Mouse (Mus musculus): ENCODE results near the gene Ccdc47. TPM values are rescaled to one million over a fixed set of nuclear protein-coding genes. Genes with fewer than 3 reads are reported as not detected.

Ccdc47 gene
- polyA plus RNA-seq, 1 experiment, result 16.6 TPM

- Histone ChIP-seq H3K79me2 (ENCODE audit: control insufficient read depth, insufficient read depth) (peaks cover 16% of the 10 kb centered on the region), H3ac (ENCODE audit: control insufficient read depth, insufficient read length, low read depth) (no peak overlapping the region), H3K4me3 (ENCODE audit: insufficient read depth, poor library complexity, severe bottlenecking) (no peak overlapping the region), H3K79me3 (ENCODE audit: low read depth) (no peaks in the 10 kb centered on the region), H3K27me3 (ENCODE audit: control insufficient read depth, insufficient read depth, insufficient read length) (no peaks in the 10 kb centered on the region), H3K36me3 (ENCODE audit: control insufficient read depth, insufficient read depth) (peaks cover 37% of the 10 kb centered on the region)
- TF ChIP-seq FOSL1 (IDR thresholded peaks at IDR 0.05; ENCODE audit: insufficient read depth, low read length, poor library complexity, severe bottlenecking) (no peak), MYOD1 (IDR thresholded peaks at IDR 0.05; ENCODE audit: control insufficient read depth, insufficient read length, low read depth) (no peak), USF1 (IDR thresholded peaks at IDR 0.05; ENCODE audit: low read depth) (no peak), MAX (IDR thresholded peaks at IDR 0.05) (no peak), CEBPB (IDR thresholded peaks at IDR 0.05; ENCODE audit: low read depth) (no peak), CTCF (IDR thresholded peaks at IDR 0.05; ENCODE audit: control insufficient read depth, insufficient read depth, insufficient read length) (no peak), MYOG (IDR thresholded peaks at IDR 0.05; ENCODE audit: control insufficient read depth, extremely low read depth, insufficient read length) (no peak)
Measured at GRCm38 (mm10) chr11:106195341-106195740, 20.8 kb downstream of the Ccdc47 start.

GRCm38 (mm10) chr11:106194891-106195290 lies 21.3 kb downstream of the Ccdc47 start:
- H3K79me3 ChIP-seq (ENCODE audit: low read depth), result no peaks in the 10 kb centered on the region
- H3K4me3 ChIP-seq (ENCODE audit: insufficient read depth, poor library complexity, severe bottlenecking), result no peak overlapping the region
- TF ChIP-seq MAX (IDR thresholded peaks at IDR 0.05), result no peak
- TF ChIP-seq CEBPB (IDR thresholded peaks at IDR 0.05; ENCODE audit: low read depth), result no peak
- TF ChIP-seq MYOD1 (IDR thresholded peaks at IDR 0.05; ENCODE audit: control insufficient read depth, insufficient read length, low read depth), result no peak
- no peak for TF ChIP-seq FOSL1 (IDR thresholded peaks at IDR 0.05; ENCODE audit: insufficient read depth, low read length, poor library complexity, severe bottlenecking)
- no peak for TF ChIP-seq CTCF (IDR thresholded peaks at IDR 0.05; ENCODE audit: control insufficient read depth, insufficient read depth, insufficient read length)
- TF ChIP-seq USF1 (IDR thresholded peaks at IDR 0.05; ENCODE audit: low read depth), result no peak
- no peak for TF ChIP-seq MYOG (IDR thresholded peaks at IDR 0.05; ENCODE audit: control insufficient read depth, extremely low read depth, insufficient read length)
- H3K36me3 ChIP-seq (ENCODE audit: control insufficient read depth, insufficient read depth), result peaks cover 33% of the 10 kb centered on the region
- H3ac ChIP-seq (ENCODE audit: control insufficient read depth, insufficient read length, low read depth), result no peak overlapping the region
- no peaks in the 10 kb centered on the region for H3K27me3 ChIP-seq (ENCODE audit: control insufficient read depth, insufficient read depth, insufficient read length)
- peaks cover 19% of the 10 kb centered on the region for H3K79me2 ChIP-seq (ENCODE audit: control insufficient read depth, insufficient read depth)

- no peaks in the 10 kb centered on the region for H3K79me3 ChIP-seq (ENCODE audit: low read depth)
- H3K36me3 ChIP-seq (ENCODE audit: control insufficient read depth, insufficient read depth), result peaks cover 29% of the 10 kb centered on the region
- TF ChIP-seq CEBPB (IDR thresholded peaks at IDR 0.05; ENCODE audit: low read depth), result no peak
- no peak for TF ChIP-seq MYOG (IDR thresholded peaks at IDR 0.05; ENCODE audit: control insufficient read depth, extremely low read depth, insufficient read length)
- no peak for TF ChIP-seq USF1 (IDR thresholded peaks at IDR 0.05; ENCODE audit: low read depth)
- TF ChIP-seq MAX (IDR thresholded peaks at IDR 0.05), result no peak
- TF ChIP-seq FOSL1 (IDR thresholded peaks at IDR 0.05; ENCODE audit: insufficient read depth, low read length, poor library complexity, severe bottlenecking), result no peak
- TF ChIP-seq CTCF (IDR thresholded peaks at IDR 0.05; ENCODE audit: control insufficient read depth, insufficient read depth, insufficient read length), result no peak
- TF ChIP-seq MYOD1 (IDR thresholded peaks at IDR 0.05; ENCODE audit: control insufficient read depth, insufficient read length, low read depth), result no peak
- H3K4me3 ChIP-seq (ENCODE audit: insufficient read depth, poor library complexity, severe bottlenecking), result peak overlapping the region; percentile 21
- H3K27me3 ChIP-seq (ENCODE audit: control insufficient read depth, insufficient read depth, insufficient read length), result no peaks in the 10 kb centered on the region
- H3K79me2 ChIP-seq (ENCODE audit: control insufficient read depth, insufficient read depth), result peaks cover 19% of the 10 kb centered on the region
- H3ac ChIP-seq (ENCODE audit: control insufficient read depth, insufficient read length, low read depth), result peak overlapping the region; percentile 53
Measured at GRCm38 (mm10) chr11:106194155-106194541, 22.0 kb downstream of the Ccdc47 start.

- no peaks in the 10 kb centered on the region for H3K27me3 ChIP-seq (ENCODE audit: control insufficient read depth, insufficient read depth, insufficient read length)
- H3K36me3 ChIP-seq (ENCODE audit: control insufficient read depth, insufficient read depth), result peaks cover 23% of the 10 kb centered on the region
- peak overlapping the region; percentile 77 for H3K4me3 ChIP-seq (ENCODE audit: insufficient read depth, poor library complexity, severe bottlenecking)
- TF ChIP-seq CEBPB (IDR thresholded peaks at IDR 0.05; ENCODE audit: low read depth), result no peak
- TF ChIP-seq MYOG (IDR thresholded peaks at IDR 0.05; ENCODE audit: control insufficient read depth, extremely low read depth, insufficient read length), result no peak
- TF ChIP-seq MYOD1 (IDR thresholded peaks at IDR 0.05; ENCODE audit: control insufficient read depth, insufficient read length, low read depth), result no peak
- TF ChIP-seq USF1 (IDR thresholded peaks at IDR 0.05; ENCODE audit: low read depth), result no peak
- TF ChIP-seq MAX (IDR thresholded peaks at IDR 0.05), result peak; percentile 37
- TF ChIP-seq FOSL1 (IDR thresholded peaks at IDR 0.05; ENCODE audit: insufficient read depth, low read length, poor library complexity, severe bottlenecking), result no peak
- no peak for TF ChIP-seq CTCF (IDR thresholded peaks at IDR 0.05; ENCODE audit: control insufficient read depth, insufficient read depth, insufficient read length)
- peaks cover 19% of the 10 kb centered on the region for H3K79me2 ChIP-seq (ENCODE audit: control insufficient read depth, insufficient read depth)
- peak overlapping the region; percentile 82 for H3ac ChIP-seq (ENCODE audit: control insufficient read depth, insufficient read length, low read depth)
- H3K79me3 ChIP-seq (ENCODE audit: low read depth), result no peaks in the 10 kb centered on the region
Measured at GRCm38 (mm10) chr11:106193371-106194154, 22.6 kb downstream of the Ccdc47 start.

- H3ac ChIP-seq (ENCODE audit: control insufficient read depth, insufficient read length, low read depth), result peak overlapping the region; percentile 82
- H3K27me3 ChIP-seq (ENCODE audit: control insufficient read depth, insufficient read depth, insufficient read length), result no peaks in the 10 kb centered on the region
- peaks cover 19% of the 10 kb centered on the region for H3K79me2 ChIP-seq (ENCODE audit: control insufficient read depth, insufficient read depth)
- peaks cover 16% of the 10 kb centered on the region for H3K36me3 ChIP-seq (ENCODE audit: control insufficient read depth, insufficient read depth)
- no peaks in the 10 kb centered on the region for H3K79me3 ChIP-seq (ENCODE audit: low read depth)
- peak overlapping the region; percentile 77 for H3K4me3 ChIP-seq (ENCODE audit: insufficient read depth, poor library complexity, severe bottlenecking)
- TF ChIP-seq FOSL1 (IDR thresholded peaks at IDR 0.05; ENCODE audit: insufficient read depth, low read length, poor library complexity, severe bottlenecking) (no peak), USF1 (IDR thresholded peaks at IDR 0.05; ENCODE audit: low read depth) (no peak), MYOG (IDR thresholded peaks at IDR 0.05; ENCODE audit: control insufficient read depth, extremely low read depth, insufficient read length) (no peak), CEBPB (IDR thresholded peaks at IDR 0.05; ENCODE audit: low read depth) (no peak), CTCF (IDR thresholded peaks at IDR 0.05; ENCODE audit: control insufficient read depth, insufficient read depth, insufficient read length) (no peak), MAX (IDR thresholded peaks at IDR 0.05) (no peak), MYOD1 (IDR thresholded peaks at IDR 0.05; ENCODE audit: control insufficient read depth, insufficient read length, low read depth) (no peak)
Measured at GRCm38 (mm10) chr11:106192657-106193370, 23.3 kb downstream of the Ccdc47 start.
